Mouse (Mus musculus): ENCODE measurements around the gene Fam102b.

Gene Fam102b

GRCm38 (mm10) chr3:109027515-109027987 lies at the start of gene Fam102b:
Fam102b (minus strand) TSS chr3:109027607.
- in situ Hi-C loops (cut with MboI; ENCODE audit: unreplicated experiment in 2 of 2) = loop anchor here in 1 of 2 experiments (10.0 kb wide), 1 partner anchor 123 kb away; no protein-coding TSS in a partner anchor

GRCm38 (mm10) chr3:109062989-109063388 lies 35.6 kb upstream of the Fam102b start:
- in situ Hi-C loops (cut with MboI; ENCODE audit: unreplicated experiment in 2 of 2) = loop anchor here (5.0 to 25.0 kb wide), 9 partner anchors 41 to 658 kb away; partner anchors contain the start of gene Henmt1 (in 1 of the 2)

DNA sequence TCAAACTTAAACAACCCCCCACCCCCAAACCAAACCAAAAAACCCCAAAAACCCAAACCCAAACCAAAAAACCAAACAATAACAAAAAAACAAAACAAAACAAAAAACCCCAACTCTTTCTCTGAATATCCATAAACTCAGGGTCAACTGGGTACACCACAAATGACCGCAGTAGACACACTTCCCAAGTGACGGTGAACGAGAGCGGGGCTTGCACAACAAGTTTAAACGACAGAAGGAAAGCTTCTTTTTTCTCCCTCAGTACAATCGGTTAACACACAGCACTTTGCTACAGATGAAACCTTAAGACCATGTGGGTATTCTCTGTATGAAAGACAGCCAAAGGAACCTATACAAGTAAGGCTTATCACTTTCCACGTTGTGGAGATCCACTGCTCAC lies 35.0 kb upstream of the Fam102b start:
- in situ Hi-C loops (cut with MboI; ENCODE audit: unreplicated experiment in 2 of 2) = loop anchor here (5.0 to 25.0 kb wide), 9 partner anchors 40 to 658 kb away; partner anchors contain the start of gene Henmt1 (in 1 of the 2)

DNA sequence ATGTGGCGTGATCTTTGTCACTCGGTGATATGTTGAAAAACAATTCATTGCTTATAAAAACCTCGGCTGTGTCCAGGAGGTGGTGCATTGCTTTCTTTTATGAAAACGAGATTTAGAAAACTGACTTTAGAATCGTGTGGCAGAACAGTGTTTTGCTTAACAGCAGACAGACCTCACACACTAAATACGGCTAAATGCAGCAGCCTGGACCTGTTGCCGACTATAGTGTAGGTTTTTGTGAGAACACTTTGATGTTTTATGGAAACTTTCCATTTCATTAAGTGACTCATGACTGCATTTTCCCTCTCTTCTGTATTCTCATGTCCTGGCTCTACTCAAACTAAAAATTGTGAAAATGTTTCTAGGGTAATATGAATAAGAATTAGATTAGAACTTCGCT lies 32.5 kb upstream of the Fam102b start:
- in situ Hi-C loops (cut with MboI; ENCODE audit: unreplicated experiment in 2 of 2) = loop anchor here (5.0 to 25.0 kb wide), 9 partner anchors 38 to 655 kb away; partner anchors contain the start of gene Henmt1 (in 1 of the 2)

GRCm38 (mm10) chr3:109051946-109052331 lies 24.5 kb upstream of the Fam102b start:
- in situ Hi-C loops (cut with MboI; ENCODE audit: unreplicated experiment in 2 of 2) = loop anchor here (10.0 to 25.0 kb wide), 3 partner anchors 290 to 647 kb away; no protein-coding TSS in a partner anchor

- in situ Hi-C loops (cut with MboI; ENCODE audit: unreplicated experiment in 2 of 2) = loop anchor here (10.0 to 25.0 kb wide), 3 partner anchors 289 to 646 kb away; no protein-coding TSS in a partner anchor
Measured at GRCm38 (mm10) chr3:109051056-109051945, 23.9 kb upstream of the Fam102b start.

DNA sequence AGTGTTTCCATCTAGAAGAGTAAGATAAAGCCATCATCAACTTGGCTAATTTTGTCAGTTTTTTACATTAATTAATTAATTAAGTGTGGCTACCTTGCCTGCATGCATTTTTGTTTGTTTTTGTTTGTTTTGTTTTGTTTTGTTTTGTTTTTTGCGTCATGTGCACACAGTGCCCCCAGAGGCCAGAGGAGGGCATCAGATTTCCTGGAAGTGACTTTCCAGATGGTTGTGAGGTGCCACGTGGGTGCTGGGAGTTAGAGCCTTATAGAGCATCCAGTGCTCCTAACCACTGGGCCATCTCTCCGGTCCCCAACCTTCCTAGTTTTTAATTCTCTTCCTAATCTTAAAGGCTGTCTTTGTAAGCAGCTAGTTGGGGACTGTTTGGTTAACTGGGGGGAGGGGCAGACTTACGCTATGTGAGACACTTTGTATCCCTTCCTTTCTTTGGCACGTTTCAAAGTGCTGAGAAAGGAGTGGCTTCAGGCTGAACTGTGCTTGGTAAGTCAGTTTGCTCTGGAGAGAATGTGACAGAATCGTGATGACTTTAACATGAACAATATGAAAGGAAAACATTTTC lies 20.4 kb upstream of the Fam102b start:
- in situ Hi-C loops (cut with MboI; ENCODE audit: unreplicated experiment in 2 of 2) = no loop called here

- in situ Hi-C loops (cut with MboI; ENCODE audit: unreplicated experiment in 2 of 2) = no loop called here
Measured at GRCm38 (mm10) chr3:109046428-109046827, 19.0 kb upstream of the Fam102b start.

- in situ Hi-C loops (cut with MboI; ENCODE audit: unreplicated experiment in 2 of 2) = no loop called here
Measured at GRCm38 (mm10) chr3:109043395-109043794, 16.0 kb upstream of the Fam102b start.

- in situ Hi-C loops (cut with MboI; ENCODE audit: unreplicated experiment in 2 of 2) = no loop called here
Measured at GRCm38 (mm10) chr3:109040908-109041307, 13.5 kb upstream of the Fam102b start.

DNA sequence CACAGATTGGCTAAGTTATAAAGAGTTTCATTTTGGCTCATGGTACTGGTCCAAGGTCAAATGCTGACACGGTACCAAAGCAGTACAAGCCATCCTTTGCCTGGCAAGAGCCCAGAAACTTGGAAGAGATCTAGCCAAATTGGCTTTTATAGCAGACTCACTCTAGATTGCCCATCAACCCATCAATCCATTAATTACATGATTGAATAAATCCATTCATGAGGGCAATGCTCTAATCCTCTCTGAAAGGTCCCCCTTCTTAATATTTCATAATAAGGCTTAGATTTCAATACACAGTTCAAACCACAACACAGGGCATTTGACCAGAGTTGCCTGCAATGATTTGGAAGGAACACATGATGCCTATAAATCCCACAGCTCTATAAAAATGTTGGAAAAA lies 7.0 kb upstream of the Fam102b start:
- in situ Hi-C loops (cut with MboI; ENCODE audit: unreplicated experiment in 2 of 2) = no loop called here

GRCm38 (mm10) chr3:109032306-109032705 lies 4.9 kb upstream of the Fam102b start:
- in situ Hi-C loops (cut with MboI; ENCODE audit: unreplicated experiment in 2 of 2) = no loop called here

GRCm38 (mm10) chr3:109031626-109032025 lies 4.2 kb upstream of the Fam102b start:
- in situ Hi-C loops (cut with MboI; ENCODE audit: unreplicated experiment in 2 of 2) = no loop called here

DNA sequence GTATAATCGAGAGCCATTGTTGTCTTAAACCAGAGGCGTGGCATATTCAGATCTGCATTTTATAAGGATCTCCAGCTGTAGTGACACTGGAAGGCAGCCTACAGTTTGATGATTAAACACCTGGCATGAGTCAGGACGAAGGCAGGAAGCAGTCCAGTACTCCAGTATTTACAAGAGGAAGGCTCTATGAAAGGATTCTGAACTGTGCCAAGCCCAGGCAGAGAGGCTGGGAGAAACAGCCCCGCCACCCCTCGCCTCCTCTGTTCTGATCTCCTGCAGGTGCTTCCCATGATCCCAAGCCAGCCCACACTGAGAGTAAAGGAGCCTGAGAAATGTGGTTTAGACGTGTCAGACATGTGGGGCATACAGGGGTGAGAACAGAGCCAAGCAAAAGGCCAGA lies 3.4 kb upstream of the Fam102b start:
- in situ Hi-C loops (cut with MboI; ENCODE audit: unreplicated experiment in 2 of 2) = no loop called here

- in situ Hi-C loops (cut with MboI; ENCODE audit: unreplicated experiment in 2 of 2) = loop anchor here in 1 of 2 experiments (10.0 kb wide), 1 partner anchor 125 kb away; no protein-coding TSS in a partner anchor
Measured at GRCm38 (mm10) chr3:109029661-109030060, 2.3 kb upstream of the Fam102b start.

DNA sequence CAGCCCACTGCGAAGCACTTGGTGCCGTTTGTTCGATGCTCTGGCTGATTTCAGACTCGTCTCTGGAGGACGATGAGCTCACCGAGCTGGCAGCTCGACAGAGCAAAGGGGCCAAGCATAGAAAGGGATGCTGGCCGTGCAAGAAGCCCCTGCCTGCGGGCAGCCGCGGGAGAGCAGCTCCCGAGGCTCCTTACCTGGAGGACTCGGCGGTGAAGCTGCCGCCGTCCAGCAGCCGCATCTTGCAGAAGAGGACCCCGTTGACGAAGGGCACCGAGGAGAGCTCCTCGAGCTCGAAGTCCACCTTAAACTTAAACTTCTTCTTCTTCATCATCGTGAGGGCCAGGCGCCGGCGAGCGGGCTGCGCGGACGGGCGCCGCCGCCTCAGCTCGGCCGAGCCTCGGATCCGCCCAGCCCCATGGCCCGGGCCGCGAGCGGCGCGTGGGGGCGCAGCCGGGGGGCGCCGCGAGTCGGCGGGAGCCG lies 376 bp downstream of the Fam102b start:
- in situ Hi-C loops (cut with MboI; ENCODE audit: unreplicated experiment in 2 of 2) = loop anchor here in 1 of 2 experiments (10.0 kb wide), 1 partner anchor 122 kb away; no protein-coding TSS in a partner anchor

- in situ Hi-C loops (cut with MboI; ENCODE audit: unreplicated experiment in 2 of 2) = loop anchor here in 1 of 2 experiments (10.0 kb wide), 1 partner anchor 122 kb away; no protein-coding TSS in a partner anchor
Measured at GRCm38 (mm10) chr3:109026462-109026990, 881 bp downstream of the Fam102b start.

DNA sequence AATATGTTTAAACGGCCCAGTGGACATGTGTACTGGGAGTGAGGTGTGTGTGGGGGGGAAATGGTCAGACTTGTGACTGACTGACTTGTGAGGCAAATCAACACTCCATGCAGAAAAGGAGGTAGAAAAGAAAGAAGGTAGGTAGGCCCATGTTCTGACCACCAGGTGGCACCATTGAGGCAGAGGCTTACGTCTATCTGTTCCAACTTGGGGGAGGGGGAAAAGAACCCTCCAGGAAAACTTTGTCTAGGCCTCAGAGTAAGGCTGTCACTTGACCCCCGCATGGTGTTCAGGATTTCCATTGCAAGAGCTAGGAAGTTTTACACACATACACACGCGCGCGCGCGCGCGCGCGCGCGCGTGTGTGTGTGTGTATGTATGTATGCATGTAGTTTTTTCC lies 1.8 kb downstream of the Fam102b start:
- in situ Hi-C loops (cut with MboI; ENCODE audit: unreplicated experiment in 2 of 2) = loop anchor here in 1 of 2 experiments (10.0 kb wide), 1 partner anchor 121 kb away; no protein-coding TSS in a partner anchor

DNA sequence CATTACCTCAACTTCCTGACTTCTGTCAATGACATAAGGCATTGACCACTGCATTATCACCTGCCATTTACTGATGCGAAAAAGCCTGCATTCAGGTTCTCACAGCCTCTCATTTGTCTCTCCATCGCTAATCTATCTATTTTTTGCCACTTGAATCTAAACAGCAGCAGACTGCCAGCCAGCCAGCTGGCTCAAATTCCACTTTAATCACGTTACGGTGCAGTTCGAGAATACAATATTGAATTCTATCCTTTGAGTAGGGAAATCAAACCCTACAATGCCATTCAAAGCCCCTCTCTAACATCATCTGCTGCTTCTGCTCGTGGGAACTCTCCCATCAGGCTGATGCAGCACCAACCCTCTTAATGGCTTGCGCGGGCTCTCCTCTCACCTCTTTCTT lies 4.3 kb downstream of the Fam102b start:
- in situ Hi-C loops (cut with MboI; ENCODE audit: unreplicated experiment in 2 of 2) = loop anchor here (5.0 to 10.0 kb wide), 2 partner anchors 39 to 118 kb away; no protein-coding TSS in a partner anchor
